Mouse (Mus musculus): ENCODE measurements around the gene Klf3. TPM values are rescaled to one million over a fixed set of nuclear protein-coding genes. Genes with fewer than 3 reads are reported as not detected.

Gene Klf3
- polyA plus RNA-seq (2014; fragmentation: Nextera tagmentation; extraction: Ambion mirVana), result 38.6 and 43.6 TPM in 2 replicates

GRCm38 (mm10) chr5:64802795-64803719 is at the start of gene Klf3:
Klf3 (plus strand) TSS chr5:64803388.
- H3K9me3 ChIP-seq (ENCODE audit: control insufficient read depth, low read length), result no peaks in the 10 kb centered on the region
- H3K36me3 ChIP-seq (ENCODE audit: control insufficient read depth, insufficient read depth, low read length), result no peaks in the 10 kb centered on the region
- H3K4me2 ChIP-seq (ENCODE audit: low read depth, severe bottlenecking), result peak within 1 kb of the TSS; percentile 72
- DNase-seq (ENCODE audit: low spot score), result peak; percentile 90
- H3K27me3 ChIP-seq (ENCODE audit: control insufficient read depth, insufficient read depth, low read length), result no peaks in the 10 kb centered on the region
- H3K4me1 ChIP-seq (ENCODE audit: control insufficient read depth, insufficient read depth, low read length), result peaks cover 27% of the 10 kb centered on the region
- H3K4me3 ChIP-seq (ENCODE audit: low read depth, low read length), result peak within 1 kb of the TSS; percentile 79
- peak within 1 kb of the TSS; percentile 98 for H3K27ac ChIP-seq (replicated peaks; ENCODE audit: low read depth, low read length)
- peak; percentile 89 for ATAC-seq (ENCODE audit: insufficient number of reproducible peaks, low FRiP score, low TSS enrichment, low read depth)
- under 1% methylated on average over 80 of the region's 116 CpGs for WGBS
- peak within 1 kb of the TSS; percentile 95 for H3K9ac ChIP-seq (ENCODE audit: low read length)

- Histone ChIP-seq H3K27me3 (ENCODE audit: control insufficient read depth, insufficient read depth, low read length) (no peaks in the 10 kb centered on the region), H3K4me1 (ENCODE audit: control insufficient read depth, insufficient read depth, low read length) (no peaks in the 10 kb centered on the region), H3K4me2 (ENCODE audit: low read depth, severe bottlenecking) (no peak overlapping the region), H3K9me3 (ENCODE audit: control insufficient read depth, low read length) (no peaks in the 10 kb centered on the region), H3K27ac (replicated peaks; ENCODE audit: low read depth, low read length) (no peak overlapping the region), H3K4me3 (ENCODE audit: low read depth, low read length) (no peak overlapping the region), H3K36me3 (ENCODE audit: control insufficient read depth, insufficient read depth, low read length) (no peaks in the 10 kb centered on the region), H3K9ac (ENCODE audit: low read length) (no peak overlapping the region)
- 89% methylated on average over 4 of the region's 4 CpGs for WGBS
- no peak for ATAC-seq (ENCODE audit: insufficient number of reproducible peaks, low FRiP score, low TSS enrichment, low read depth)
- DNase-seq (ENCODE audit: low spot score), result no peak
Measured at GRCm38 (mm10) chr5:64762295-64762694, 40.9 kb upstream of the Klf3 start.

GRCm38 (mm10) chr5:64764452-64764851 is 38.7 kb upstream of the Klf3 start:
- H3K4me1 ChIP-seq (ENCODE audit: control insufficient read depth, insufficient read depth, low read length), result no peaks in the 10 kb centered on the region
- H3K4me2 ChIP-seq (ENCODE audit: low read depth, severe bottlenecking), result no peak overlapping the region
- no peak for ATAC-seq (ENCODE audit: insufficient number of reproducible peaks, low FRiP score, low TSS enrichment, low read depth)
- H3K9me3 ChIP-seq (ENCODE audit: control insufficient read depth, low read length), result no peaks in the 10 kb centered on the region
- no peak overlapping the region for H3K4me3 ChIP-seq (ENCODE audit: low read depth, low read length)
- H3K27me3 ChIP-seq (ENCODE audit: control insufficient read depth, insufficient read depth, low read length), result no peaks in the 10 kb centered on the region
- no peak overlapping the region for H3K9ac ChIP-seq (ENCODE audit: low read length)
- no peak for DNase-seq (ENCODE audit: low spot score)
- H3K36me3 ChIP-seq (ENCODE audit: control insufficient read depth, insufficient read depth, low read length), result no peaks in the 10 kb centered on the region
- no peak overlapping the region for H3K27ac ChIP-seq (replicated peaks; ENCODE audit: low read depth, low read length)

- Histone ChIP-seq H3K9me3 (ENCODE audit: control insufficient read depth, low read length) (no peaks in the 10 kb centered on the region), H3K4me2 (ENCODE audit: low read depth, severe bottlenecking) (no peak overlapping the region), H3K27me3 (ENCODE audit: control insufficient read depth, insufficient read depth, low read length) (no peaks in the 10 kb centered on the region), H3K9ac (ENCODE audit: low read length) (no peak overlapping the region), H3K4me1 (ENCODE audit: control insufficient read depth, insufficient read depth, low read length) (no peaks in the 10 kb centered on the region), H3K4me3 (ENCODE audit: low read depth, low read length) (no peak overlapping the region), H3K27ac (replicated peaks; ENCODE audit: low read depth, low read length) (no peak overlapping the region), H3K36me3 (ENCODE audit: control insufficient read depth, insufficient read depth, low read length) (no peaks in the 10 kb centered on the region)
- 96% methylated on average over 1 of the region's 1 CpGs for WGBS
- ATAC-seq (ENCODE audit: insufficient number of reproducible peaks, low FRiP score, low TSS enrichment, low read depth), result no peak
- no peak for DNase-seq (ENCODE audit: low spot score)
Measured at GRCm38 (mm10) chr5:64765765-64766164, 37.4 kb upstream of the Klf3 start.

- Histone ChIP-seq H3K9ac (ENCODE audit: low read length) (no peak overlapping the region), H3K4me1 (ENCODE audit: control insufficient read depth, insufficient read depth, low read length) (no peaks in the 10 kb centered on the region), H3K27ac (replicated peaks; ENCODE audit: low read depth, low read length) (no peak overlapping the region), H3K9me3 (ENCODE audit: control insufficient read depth, low read length) (no peaks in the 10 kb centered on the region), H3K4me2 (ENCODE audit: low read depth, severe bottlenecking) (no peak overlapping the region), H3K4me3 (ENCODE audit: low read depth, low read length) (no peak overlapping the region), H3K27me3 (ENCODE audit: control insufficient read depth, insufficient read depth, low read length) (no peaks in the 10 kb centered on the region), H3K36me3 (ENCODE audit: control insufficient read depth, insufficient read depth, low read length) (no peaks in the 10 kb centered on the region)
- ATAC-seq (ENCODE audit: insufficient number of reproducible peaks, low FRiP score, low TSS enrichment, low read depth), result no peak
- WGBS, result 93% methylated on average over 2 of the region's 2 CpGs
- no peak for DNase-seq (ENCODE audit: low spot score)
Measured at GRCm38 (mm10) chr5:64766626-64767025, 36.6 kb upstream of the Klf3 start.

GRCm38 (mm10) chr5:64771619-64772018 is 31.6 kb upstream of the Klf3 start:
- ATAC-seq (ENCODE audit: insufficient number of reproducible peaks, low FRiP score, low TSS enrichment, low read depth), result no peak

GRCm38 (mm10) chr5:64778211-64778610 is 25.0 kb upstream of the Klf3 start:
- no peak for DNase-seq (ENCODE audit: low spot score)
- H3K4me2 ChIP-seq (ENCODE audit: low read depth, severe bottlenecking), result no peak overlapping the region
- no peak overlapping the region for H3K27ac ChIP-seq (replicated peaks; ENCODE audit: low read depth, low read length)
- ATAC-seq (ENCODE audit: insufficient number of reproducible peaks, low FRiP score, low TSS enrichment, low read depth), result no peak
- no peaks in the 10 kb centered on the region for H3K36me3 ChIP-seq (ENCODE audit: control insufficient read depth, insufficient read depth, low read length)
- no peaks in the 10 kb centered on the region for H3K9me3 ChIP-seq (ENCODE audit: control insufficient read depth, low read length)
- H3K4me1 ChIP-seq (ENCODE audit: control insufficient read depth, insufficient read depth, low read length), result no peaks in the 10 kb centered on the region
- WGBS, result 85% methylated on average over 5 of the region's 5 CpGs
- no peak overlapping the region for H3K4me3 ChIP-seq (ENCODE audit: low read depth, low read length)
- H3K9ac ChIP-seq (ENCODE audit: low read length), result no peak overlapping the region
- H3K27me3 ChIP-seq (ENCODE audit: control insufficient read depth, insufficient read depth, low read length), result no peaks in the 10 kb centered on the region

More at GRCm38 (mm10) chr5:64771619-64772018, 31.6 kb upstream of the Klf3 start:
- Histone ChIP-seq H3K27me3 (ENCODE audit: control insufficient read depth, insufficient read depth, low read length) (no peaks in the 10 kb centered on the region), H3K9ac (ENCODE audit: low read length) (no peak overlapping the region), H3K4me1 (ENCODE audit: control insufficient read depth, insufficient read depth, low read length) (no peaks in the 10 kb centered on the region), H3K9me3 (ENCODE audit: control insufficient read depth, low read length) (no peaks in the 10 kb centered on the region), H3K27ac (replicated peaks; ENCODE audit: low read depth, low read length) (no peak overlapping the region), H3K4me2 (ENCODE audit: low read depth, severe bottlenecking) (no peak overlapping the region), H3K4me3 (ENCODE audit: low read depth, low read length) (no peak overlapping the region), H3K36me3 (ENCODE audit: control insufficient read depth, insufficient read depth, low read length) (no peaks in the 10 kb centered on the region)
- WGBS, result 95% methylated on average over 2 of the region's 2 CpGs
- no peak for DNase-seq (ENCODE audit: low spot score)

- no peaks in the 10 kb centered on the region for H3K4me1 ChIP-seq (ENCODE audit: control insufficient read depth, insufficient read depth, low read length)
- no peak for ATAC-seq (ENCODE audit: insufficient number of reproducible peaks, low FRiP score, low TSS enrichment, low read depth)
- no peak overlapping the region for H3K9ac ChIP-seq (ENCODE audit: low read length)
- H3K27me3 ChIP-seq (ENCODE audit: control insufficient read depth, insufficient read depth, low read length), result no peaks in the 10 kb centered on the region
- H3K4me2 ChIP-seq (ENCODE audit: low read depth, severe bottlenecking), result no peak overlapping the region
- H3K27ac ChIP-seq (replicated peaks; ENCODE audit: low read depth, low read length), result no peak overlapping the region
- no peaks in the 10 kb centered on the region for H3K9me3 ChIP-seq (ENCODE audit: control insufficient read depth, low read length)
- H3K36me3 ChIP-seq (ENCODE audit: control insufficient read depth, insufficient read depth, low read length), result no peaks in the 10 kb centered on the region
- 87% methylated on average over 2 of the region's 2 CpGs for WGBS
- no peak for DNase-seq (ENCODE audit: low spot score)
- no peak overlapping the region for H3K4me3 ChIP-seq (ENCODE audit: low read depth, low read length)
Measured at GRCm38 (mm10) chr5:64779285-64779684, 23.9 kb upstream of the Klf3 start.

Data from limb, embryonic 11.5 days (tissue).